Mouse (Mus musculus): ENCODE measurements at regions not wholly inside any gene's neighbourhood (a gene's known extent, or its start where the extent isn't known, plus 50 kb on each side); places are given as distances from the start of the nearest gene placed in this dataset.

GRCm38 (mm10) chr12:107095409-107095808 is 393.0 kb upstream of the 3110018I06Rik start:
- DNase-seq (ENCODE audit: low spot score) = no peak
- Histone ChIP-seq H3K36me3 (ENCODE audit: control insufficient read depth, insufficient read depth, low read length) (no peaks in the 10 kb centered on the region), H3K27me3 (ENCODE audit: control insufficient read depth, insufficient read depth, low read length) (no peaks in the 10 kb centered on the region), H3K4me3 (ENCODE audit: low read depth, low read length) (no peak overlapping the region), H3K27ac (replicated peaks; ENCODE audit: low read depth, low read length) (no peak overlapping the region), H3K9ac (ENCODE audit: low read length) (no peak overlapping the region), H3K4me2 (ENCODE audit: low read depth, severe bottlenecking) (no peak overlapping the region), H3K9me3 (ENCODE audit: control insufficient read depth, low read length) (no peaks in the 10 kb centered on the region), H3K4me1 (ENCODE audit: control insufficient read depth, insufficient read depth, low read length) (no peaks in the 10 kb centered on the region)
- WGBS = 69% methylated on average over 6 of the region's 6 CpGs
- no peak for ATAC-seq (ENCODE audit: insufficient number of reproducible peaks, low FRiP score, low TSS enrichment, low read depth)

GRCm38 (mm10) chr12:107104570-107104969 is 383.9 kb upstream of the 3110018I06Rik start:
- 44% methylated on average over 8 of the region's 8 CpGs for WGBS
- ATAC-seq (ENCODE audit: insufficient number of reproducible peaks, low FRiP score, low TSS enrichment, low read depth) = no peak
- Histone ChIP-seq H3K27ac (replicated peaks; ENCODE audit: low read depth, low read length) (no peak overlapping the region), H3K4me1 (ENCODE audit: control insufficient read depth, insufficient read depth, low read length) (no peaks in the 10 kb centered on the region), H3K4me2 (ENCODE audit: low read depth, severe bottlenecking) (no peak overlapping the region), H3K9me3 (ENCODE audit: control insufficient read depth, low read length) (no peaks in the 10 kb centered on the region), H3K4me3 (ENCODE audit: low read depth, low read length) (no peak overlapping the region), H3K9ac (ENCODE audit: low read length) (no peak overlapping the region), H3K36me3 (ENCODE audit: control insufficient read depth, insufficient read depth, low read length) (no peaks in the 10 kb centered on the region), H3K27me3 (ENCODE audit: control insufficient read depth, insufficient read depth, low read length) (no peaks in the 10 kb centered on the region)
- DNase-seq (ENCODE audit: low spot score) = no peak

GRCm38 (mm10) chr12:107105017-107105416 is 383.4 kb upstream of the 3110018I06Rik start:
- DNase-seq (ENCODE audit: low spot score) (no peak), ATAC-seq (ENCODE audit: insufficient number of reproducible peaks, low FRiP score, low TSS enrichment, low read depth) (no peak)
- H3K9ac ChIP-seq (ENCODE audit: low read length) = no peak overlapping the region
- no peaks in the 10 kb centered on the region for H3K27me3 ChIP-seq (ENCODE audit: control insufficient read depth, insufficient read depth, low read length)
- 61% methylated on average over 11 of the region's 11 CpGs for WGBS
- H3K36me3 ChIP-seq (ENCODE audit: control insufficient read depth, insufficient read depth, low read length) = no peaks in the 10 kb centered on the region
- H3K4me3 ChIP-seq (ENCODE audit: low read depth, low read length) = no peak overlapping the region
- H3K4me2 ChIP-seq (ENCODE audit: low read depth, severe bottlenecking) = no peak overlapping the region
- no peak overlapping the region for H3K27ac ChIP-seq (replicated peaks; ENCODE audit: low read depth, low read length)
- no peaks in the 10 kb centered on the region for H3K9me3 ChIP-seq (ENCODE audit: control insufficient read depth, low read length)
- H3K4me1 ChIP-seq (ENCODE audit: control insufficient read depth, insufficient read depth, low read length) = no peaks in the 10 kb centered on the region

- H3K4me3 ChIP-seq (ENCODE audit: low read depth, low read length) = no peak overlapping the region
- no peaks in the 10 kb centered on the region for H3K27me3 ChIP-seq (ENCODE audit: control insufficient read depth, insufficient read depth, low read length)
- H3K4me2 ChIP-seq (ENCODE audit: low read depth, severe bottlenecking) = peak overlapping the region; percentile 13; the same call in 1 of the 2 replicates
- H3K27ac ChIP-seq (replicated peaks; ENCODE audit: low read depth, low read length) = no peak overlapping the region
- ATAC-seq (ENCODE audit: insufficient number of reproducible peaks, low FRiP score, low TSS enrichment, low read depth) (no peak), DNase-seq (ENCODE audit: low spot score) (peak; percentile 50)
- no peaks in the 10 kb centered on the region for H3K4me1 ChIP-seq (ENCODE audit: control insufficient read depth, insufficient read depth, low read length)
- no peak overlapping the region for H3K9ac ChIP-seq (ENCODE audit: low read length)
- H3K36me3 ChIP-seq (ENCODE audit: control insufficient read depth, insufficient read depth, low read length) = no peaks in the 10 kb centered on the region
- 22% methylated on average over 18 of the region's 18 CpGs for WGBS
- no peaks in the 10 kb centered on the region for H3K9me3 ChIP-seq (ENCODE audit: control insufficient read depth, low read length)
Observed at GRCm38 (mm10) chr12:107111908-107112770, 376.3 kb upstream of the 3110018I06Rik start.

GRCm38 (mm10) chr12:107118364-107118763 is 370.1 kb upstream of the 3110018I06Rik start:
- WGBS = 76% methylated on average over 3 of the region's 3 CpGs
- H3K4me2 ChIP-seq (ENCODE audit: low read depth, severe bottlenecking) = no peak overlapping the region
- H3K4me1 ChIP-seq (ENCODE audit: control insufficient read depth, insufficient read depth, low read length) = no peaks in the 10 kb centered on the region
- H3K9me3 ChIP-seq (ENCODE audit: control insufficient read depth, low read length) = no peaks in the 10 kb centered on the region
- H3K9ac ChIP-seq (ENCODE audit: low read length) = no peak overlapping the region
- no peak for ATAC-seq (ENCODE audit: insufficient number of reproducible peaks, low FRiP score, low TSS enrichment, low read depth)
- no peak overlapping the region for H3K27ac ChIP-seq (replicated peaks; ENCODE audit: low read depth, low read length)
- no peak overlapping the region for H3K4me3 ChIP-seq (ENCODE audit: low read depth, low read length)
- no peaks in the 10 kb centered on the region for H3K36me3 ChIP-seq (ENCODE audit: control insufficient read depth, insufficient read depth, low read length)
- no peaks in the 10 kb centered on the region for H3K27me3 ChIP-seq (ENCODE audit: control insufficient read depth, insufficient read depth, low read length)
- no peak for DNase-seq (ENCODE audit: low spot score)

GRCm38 (mm10) chr12:107119076-107119475 is 369.4 kb upstream of the 3110018I06Rik start:
- no peak overlapping the region for H3K4me3 ChIP-seq (ENCODE audit: low read depth, low read length)
- WGBS = 76% methylated on average over 10 of the region's 10 CpGs
- ATAC-seq (ENCODE audit: insufficient number of reproducible peaks, low FRiP score, low TSS enrichment, low read depth) = no peak

GRCm38 (mm10) chr12:107120486-107121186 is 367.8 kb upstream of the 3110018I06Rik start:
- Histone ChIP-seq H3K27me3 (ENCODE audit: control insufficient read depth, insufficient read depth, low read length) (no peaks in the 10 kb centered on the region), H3K4me2 (ENCODE audit: low read depth, severe bottlenecking) (no peak overlapping the region), H3K27ac (replicated peaks; ENCODE audit: low read depth, low read length) (no peak overlapping the region), H3K4me1 (ENCODE audit: control insufficient read depth, insufficient read depth, low read length) (peaks cover 5% of the 10 kb centered on the region; the same call in 1 of the 2 replicates), H3K4me3 (ENCODE audit: low read depth, low read length) (no peak overlapping the region), H3K9ac (ENCODE audit: low read length) (no peak overlapping the region), H3K36me3 (ENCODE audit: control insufficient read depth, insufficient read depth, low read length) (no peaks in the 10 kb centered on the region), H3K9me3 (ENCODE audit: control insufficient read depth, low read length) (no peaks in the 10 kb centered on the region)
- DNase-seq (ENCODE audit: low spot score) = no peak
- no peak for ATAC-seq (ENCODE audit: insufficient number of reproducible peaks, low FRiP score, low TSS enrichment, low read depth)
- 89% methylated on average over 21 of the region's 21 CpGs for WGBS

More at GRCm38 (mm10) chr12:107119076-107119475, 369.4 kb upstream of the 3110018I06Rik start:
- H3K27me3 ChIP-seq (ENCODE audit: control insufficient read depth, insufficient read depth, low read length) = no peaks in the 10 kb centered on the region
- H3K27ac ChIP-seq (replicated peaks; ENCODE audit: low read depth, low read length) = no peak overlapping the region
- no peak overlapping the region for H3K9ac ChIP-seq (ENCODE audit: low read length)
- no peaks in the 10 kb centered on the region for H3K9me3 ChIP-seq (ENCODE audit: control insufficient read depth, low read length)
- H3K36me3 ChIP-seq (ENCODE audit: control insufficient read depth, insufficient read depth, low read length) = no peaks in the 10 kb centered on the region
- H3K4me1 ChIP-seq (ENCODE audit: control insufficient read depth, insufficient read depth, low read length) = no peaks in the 10 kb centered on the region
- DNase-seq (ENCODE audit: low spot score) = no peak
- H3K4me2 ChIP-seq (ENCODE audit: low read depth, severe bottlenecking) = no peak overlapping the region

- peaks cover 5% of the 10 kb centered on the region; the same call in 1 of the 2 replicates for H3K4me1 ChIP-seq (ENCODE audit: control insufficient read depth, insufficient read depth, low read length)
- DNase-seq (ENCODE audit: low spot score) = no peak
- no peak overlapping the region for H3K27ac ChIP-seq (replicated peaks; ENCODE audit: low read depth, low read length)
- no peak for ATAC-seq (ENCODE audit: insufficient number of reproducible peaks, low FRiP score, low TSS enrichment, low read depth)
- H3K36me3 ChIP-seq (ENCODE audit: control insufficient read depth, insufficient read depth, low read length) = no peaks in the 10 kb centered on the region
- no peak overlapping the region for H3K4me2 ChIP-seq (ENCODE audit: low read depth, severe bottlenecking)
- no peaks in the 10 kb centered on the region for H3K27me3 ChIP-seq (ENCODE audit: control insufficient read depth, insufficient read depth, low read length)
- no peaks in the 10 kb centered on the region for H3K9me3 ChIP-seq (ENCODE audit: control insufficient read depth, low read length)
- no peak overlapping the region for H3K4me3 ChIP-seq (ENCODE audit: low read depth, low read length)
- no peak overlapping the region for H3K9ac ChIP-seq (ENCODE audit: low read length)
- 65% methylated on average over 4 of the region's 4 CpGs for whole genome bisulfite sequencing
Observed at GRCm38 (mm10) chr12:107121990-107122389, 366.4 kb upstream of the 3110018I06Rik start.

Measured in limb, embryonic 11.5 days (tissue).